Mouse (Mus musculus): ENCODE measurements around the gene Dgki. TPM values are rescaled to one million over a fixed set of nuclear protein-coding genes. Genes with fewer than 3 reads are reported as not detected.

Dgki gene
- total RNA-seq (2015) (0.12 and 0.20 TPM in 2 replicates), total RNA-seq (2017) (0.20 and 0.21 TPM in 2 replicates)

DNA sequence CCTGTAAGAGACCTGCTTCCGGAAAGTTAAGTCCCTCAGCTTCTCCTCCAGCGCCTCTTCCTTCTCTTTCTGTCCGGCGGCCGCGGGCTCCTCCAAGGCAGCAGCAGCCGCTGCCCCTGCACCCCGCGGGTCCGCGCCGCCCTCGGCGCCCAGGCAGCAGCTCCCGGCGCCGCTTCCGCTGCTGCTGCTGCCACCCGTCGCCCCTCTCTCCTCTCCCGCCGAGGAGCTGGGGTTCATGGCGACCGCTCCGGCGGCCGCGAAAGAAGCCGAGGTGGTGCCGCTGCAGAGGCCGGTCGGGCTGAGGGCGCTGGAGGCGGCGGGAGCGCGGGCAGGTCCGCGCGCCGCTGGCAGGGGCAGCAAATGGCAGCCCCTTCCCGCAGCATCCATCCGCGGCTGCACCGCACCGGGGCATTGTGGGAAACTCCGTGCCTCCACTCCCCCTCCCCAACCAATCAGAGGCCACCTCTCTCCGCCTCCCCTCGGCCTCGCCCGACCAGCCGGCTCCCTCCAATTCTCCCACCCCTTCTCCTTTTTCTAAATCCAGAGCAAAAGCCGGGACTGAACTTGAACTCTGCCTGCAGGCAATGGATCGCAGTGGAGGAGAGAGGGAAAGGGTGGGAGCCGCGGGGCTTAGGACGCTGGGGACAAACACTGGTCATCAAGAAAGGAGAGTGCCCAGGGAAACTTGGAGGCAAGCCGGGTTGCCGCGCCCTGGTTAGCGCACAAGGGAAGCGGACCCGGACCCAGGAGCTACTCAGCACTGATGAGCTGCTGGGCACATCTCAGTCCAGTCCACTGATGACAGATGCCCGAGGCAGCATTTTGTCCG lies at the start of gene Dgki:
Gene Dgki, minus strand, starts transcription at position 623 of the 829 bp plus-strand sequence.
- ATAC-seq (replicated peaks; ENCODE audit: poor library complexity), result peak; percentile 18

GRCm38 (mm10) chr6:37347606-37348005 lies 47.6 kb upstream of the Dgki start:
- no peak for ATAC-seq (replicated peaks; ENCODE audit: poor library complexity)

GRCm38 (mm10) chr6:37338055-37338454 lies 38.1 kb upstream of the Dgki start:
- no peak for ATAC-seq (replicated peaks; ENCODE audit: poor library complexity)

GRCm38 (mm10) chr6:37336831-37337260 lies 36.9 kb upstream of the Dgki start:
- no peak for ATAC-seq (replicated peaks; ENCODE audit: poor library complexity)

DNA sequence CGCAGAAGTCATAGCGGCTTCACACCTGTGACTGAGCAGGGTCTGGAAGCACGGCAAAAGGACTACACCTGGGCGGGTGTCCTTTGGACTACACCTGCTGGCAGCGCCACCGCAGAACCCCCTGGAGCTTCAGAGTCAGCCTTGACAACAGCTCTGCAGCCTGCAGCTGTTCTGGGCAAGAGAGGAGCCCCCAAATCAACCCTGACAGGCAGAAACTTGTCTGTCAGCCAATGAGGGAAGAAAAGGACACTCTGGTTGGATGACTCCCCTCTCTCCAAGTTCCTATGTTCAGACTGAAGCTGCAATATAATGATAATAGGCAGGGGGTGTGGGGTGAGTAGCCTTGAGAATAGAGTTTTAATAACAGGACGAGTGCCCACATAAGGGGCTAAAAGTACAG lies 36.4 kb upstream of the Dgki start:
- ATAC-seq (replicated peaks; ENCODE audit: poor library complexity), result no peak

- ATAC-seq (replicated peaks; ENCODE audit: poor library complexity), result no peak
Observed at GRCm38 (mm10) chr6:37332846-37333245, 32.9 kb upstream of the Dgki start.

GRCm38 (mm10) chr6:37329901-37330864 lies 30.2 kb upstream of the Dgki start:
- ATAC-seq (replicated peaks; ENCODE audit: poor library complexity), result no peak

DNA sequence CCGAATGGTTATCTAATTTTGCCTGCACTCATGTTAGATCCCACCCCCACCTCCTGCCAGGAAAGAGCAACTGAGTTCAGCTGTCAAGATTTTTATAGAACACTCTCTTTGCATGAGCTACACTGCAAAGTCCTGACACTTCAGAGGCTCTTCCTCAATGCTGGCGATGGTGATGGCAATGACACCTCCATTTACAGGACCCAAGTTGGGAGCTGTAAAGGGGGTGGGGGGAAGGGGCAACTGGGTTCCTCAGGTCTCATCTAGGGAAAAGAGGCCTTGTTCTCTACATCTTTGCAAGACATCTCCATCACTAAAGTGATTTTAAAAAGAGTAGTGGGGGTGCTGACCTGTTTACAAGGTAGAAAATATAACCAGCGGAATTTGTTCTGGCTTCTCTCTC lies 29.4 kb upstream of the Dgki start:
- ATAC-seq (replicated peaks; ENCODE audit: poor library complexity), result no peak

- ATAC-seq (replicated peaks; ENCODE audit: poor library complexity), result no peak
Observed at GRCm38 (mm10) chr6:37328671-37329070, 28.7 kb upstream of the Dgki start.

DNA sequence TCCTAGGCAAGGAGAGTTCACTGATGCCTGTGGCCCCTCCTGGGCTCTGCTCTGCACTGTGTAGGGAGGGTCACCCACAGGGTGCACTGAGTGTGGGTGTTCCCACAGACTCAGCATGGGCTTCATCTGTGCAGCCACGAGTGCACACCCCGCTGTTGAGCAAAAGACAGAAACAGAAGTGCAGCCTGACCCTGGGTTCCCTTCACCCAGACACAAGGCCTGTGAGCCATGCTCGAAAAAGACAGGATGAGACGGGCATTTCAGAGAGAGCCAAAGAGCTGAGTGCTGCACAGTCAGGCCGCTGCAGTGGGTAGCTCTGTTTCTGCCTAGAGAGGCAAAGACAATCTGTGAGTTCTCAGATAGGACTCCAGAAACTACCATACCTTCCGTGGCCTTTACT lies 27.5 kb upstream of the Dgki start:
- ATAC-seq (replicated peaks; ENCODE audit: poor library complexity), result no peak

- ATAC-seq (replicated peaks; ENCODE audit: poor library complexity), result no peak
Observed at GRCm38 (mm10) chr6:37326603-37326955, 26.6 kb upstream of the Dgki start.

- ATAC-seq (replicated peaks; ENCODE audit: poor library complexity), result no peak
Observed at GRCm38 (mm10) chr6:37325906-37326602, 26.1 kb upstream of the Dgki start.

- no peak for ATAC-seq (replicated peaks; ENCODE audit: poor library complexity)
Observed at GRCm38 (mm10) chr6:37325076-37325475, 25.1 kb upstream of the Dgki start.

GRCm38 (mm10) chr6:37322641-37323040 lies 22.7 kb upstream of the Dgki start:
- ATAC-seq (replicated peaks; ENCODE audit: poor library complexity), result no peak

GRCm38 (mm10) chr6:37322088-37322487 lies 22.1 kb upstream of the Dgki start:
- no peak for ATAC-seq (replicated peaks; ENCODE audit: poor library complexity)

- no peak for ATAC-seq (replicated peaks; ENCODE audit: poor library complexity)
Observed at GRCm38 (mm10) chr6:37317904-37318303, 17.9 kb upstream of the Dgki start.

DNA sequence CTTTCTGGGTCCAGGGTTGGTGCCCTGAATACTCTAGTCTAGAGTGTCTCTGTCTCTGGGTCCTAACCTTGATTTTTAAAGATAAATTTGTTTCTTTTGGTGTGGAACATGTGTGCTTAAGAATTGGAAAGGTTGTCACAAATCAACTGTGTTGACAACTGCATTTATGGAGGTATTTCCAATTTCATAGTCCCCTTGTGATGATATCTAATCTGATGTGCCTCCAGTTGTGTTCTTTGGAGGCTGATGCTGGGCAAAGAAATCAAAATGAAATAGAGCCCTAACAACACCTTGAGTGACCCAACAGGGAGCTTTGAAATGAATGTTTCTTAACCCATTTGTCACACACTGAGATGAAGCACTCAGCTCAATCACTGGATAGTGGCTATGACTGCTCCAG lies 15.5 kb upstream of the Dgki start:
- no peak for ATAC-seq (replicated peaks; ENCODE audit: poor library complexity)

GRCm38 (mm10) chr6:37310601-37311000 lies 10.6 kb upstream of the Dgki start:
- ATAC-seq (replicated peaks; ENCODE audit: poor library complexity), result no peak

GRCm38 (mm10) chr6:37306616-37307015 lies 6.6 kb upstream of the Dgki start:
- ATAC-seq (replicated peaks; ENCODE audit: poor library complexity), result no peak

DNA sequence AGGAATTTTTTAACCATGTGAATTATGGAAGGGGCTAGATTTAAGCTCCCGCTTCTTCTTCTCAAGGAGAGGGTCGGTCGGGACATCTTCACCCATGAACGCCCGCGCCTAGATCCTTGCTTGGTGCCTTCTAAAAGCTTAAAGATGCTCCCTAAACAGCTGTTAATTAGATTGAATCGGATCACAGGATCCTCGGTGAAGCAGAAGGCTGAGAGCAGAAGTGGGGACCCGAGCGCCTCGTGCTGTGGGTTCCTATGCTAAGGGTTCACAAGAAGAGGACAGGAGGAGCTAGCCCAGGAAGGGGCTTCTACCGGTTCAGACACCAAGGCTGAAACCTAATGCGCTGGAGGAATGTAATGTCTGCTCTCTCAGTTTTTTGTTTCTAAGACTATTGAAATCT lies 508 bp upstream of the Dgki start:
- ATAC-seq (replicated peaks; ENCODE audit: poor library complexity), result no peak

DNA sequence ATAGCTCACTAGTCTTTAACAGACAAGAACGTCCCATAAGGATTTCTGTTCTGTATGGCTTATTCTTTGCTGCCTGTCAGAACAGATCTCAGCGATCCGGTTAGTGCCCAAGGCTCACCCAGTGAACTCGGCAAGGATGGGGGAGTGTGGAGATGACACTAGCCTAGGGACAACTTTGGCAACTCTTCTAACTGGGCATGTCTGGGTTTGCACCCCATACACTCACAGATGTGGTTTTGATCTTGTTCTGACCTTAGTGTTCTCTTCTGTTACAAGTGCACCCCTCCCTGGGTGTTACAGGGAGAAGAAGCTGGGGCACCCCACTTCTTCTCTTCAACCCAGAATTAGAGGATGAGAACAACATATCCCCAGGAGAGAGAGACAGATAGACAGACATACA lies 1.0 kb downstream of the Dgki start:
- ATAC-seq (replicated peaks; ENCODE audit: poor library complexity), result no peak
